Mouse (Mus musculus): ENCODE results near the gene Armc7. TPM values are rescaled to one million over a fixed set of nuclear protein-coding genes. Genes with fewer than 3 reads are reported as not detected.

The Armc7 gene
- polyA plus RNA-seq, 1 experiment from 2014 or later: 13.3 TPM

DNA sequence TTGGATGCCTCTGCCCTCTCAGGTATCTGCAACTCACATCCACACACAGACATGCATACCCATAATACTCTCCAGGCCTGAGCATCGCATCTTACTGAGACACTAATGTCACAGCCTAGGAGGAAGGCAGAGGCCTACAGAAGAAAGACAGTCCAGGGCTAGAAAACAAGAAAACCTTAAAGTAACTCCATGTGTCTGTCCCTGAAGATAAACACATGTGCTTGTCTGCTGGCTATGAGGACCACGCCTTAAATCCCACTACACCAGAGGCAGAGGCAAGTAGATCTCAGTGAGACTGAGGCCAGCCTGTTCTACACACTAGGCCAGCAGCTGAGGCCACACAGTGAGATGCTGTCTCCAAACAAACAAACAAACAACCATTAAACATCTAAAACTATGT lies 35.7 kb downstream of the Armc7 start:
- ChIA-PET CTCF (no interaction called here), POLR2A (no interaction called here)
- DNase-seq (ENCODE audit: low read depth, low spot score): no peak
- H3K27me3 ChIP-seq: no peaks in the 10 kb centered on the region
- no peak for ATAC-seq
- no peak for TF ChIP-seq CTCF (IDR thresholded peaks at IDR 0.05)
- in situ Hi-C loops (cut with MboI; ENCODE audit: low pct_unique_long_range_greater_than_20kb): no loop called here

DNA sequence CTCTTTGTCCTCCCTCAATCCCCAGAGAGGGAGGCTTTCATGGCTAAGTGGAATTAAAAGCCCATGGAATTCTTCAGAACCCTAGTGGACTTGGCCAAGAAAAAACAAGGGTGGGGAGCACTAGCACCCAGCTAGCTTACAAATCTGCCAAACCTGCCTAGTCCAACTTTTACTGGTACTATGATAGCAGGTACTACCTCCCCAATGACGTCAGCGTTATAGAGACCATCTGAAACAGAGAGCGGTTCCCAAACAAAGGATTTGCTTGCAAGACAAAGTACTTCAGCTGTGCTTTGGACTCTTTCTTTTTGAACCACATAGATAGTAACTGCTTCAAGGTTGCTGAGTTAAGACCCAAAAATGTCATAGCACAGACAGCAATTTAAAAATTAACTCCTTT lies 36.5 kb downstream of the Armc7 start:
- POLR2A ChIA-PET: no interaction called here
- no peak for TF ChIP-seq CTCF (IDR thresholded peaks at IDR 0.05)
- ATAC-seq: no peak
- DNase-seq (ENCODE audit: low read depth, low spot score): no peak
- CTCF ChIA-PET: no interaction called here
- no peaks in the 10 kb centered on the region for H3K27me3 ChIP-seq
- in situ Hi-C loops (cut with MboI; ENCODE audit: low pct_unique_long_range_greater_than_20kb): no loop called here

DNA sequence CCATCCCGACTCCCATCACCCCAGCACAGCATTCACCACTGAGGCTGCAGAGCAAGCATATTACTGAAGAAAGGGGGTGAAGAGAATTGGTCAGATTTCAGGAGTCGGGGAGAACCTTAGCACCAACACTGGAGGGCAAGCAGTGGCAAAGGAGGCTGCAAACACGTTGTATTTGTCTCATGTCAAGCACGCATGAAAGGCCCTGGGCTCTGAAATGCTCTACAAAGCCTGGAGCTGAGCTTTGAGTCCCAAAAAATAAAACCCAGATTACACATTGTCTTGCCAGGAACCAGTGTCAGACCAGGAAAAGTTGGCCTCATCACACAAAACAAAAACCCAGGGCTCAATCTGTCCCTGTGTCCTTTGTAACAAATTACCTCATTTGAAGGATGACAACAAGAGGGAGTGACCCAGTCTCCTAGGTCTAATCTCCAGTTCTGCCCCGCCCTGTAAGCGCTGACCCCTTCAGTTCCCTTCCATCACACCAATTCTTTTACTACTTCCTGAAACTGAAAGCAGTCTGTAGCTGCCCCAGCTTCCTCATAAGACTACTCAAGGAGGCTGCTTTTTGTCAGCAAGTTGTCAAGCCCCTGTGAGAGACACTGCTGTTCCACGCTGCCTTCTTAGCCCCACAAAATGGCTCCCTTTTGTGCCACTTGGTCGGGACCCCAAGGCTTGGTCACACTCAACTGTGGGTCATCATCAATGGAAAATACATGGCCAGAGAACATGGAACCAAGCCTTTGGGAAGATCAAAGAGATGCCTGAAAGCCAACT lies 37.1 kb downstream of the Armc7 start:
- no peaks in the 10 kb centered on the region for H3K27me3 ChIP-seq
- in situ Hi-C loops (cut with MboI; ENCODE audit: low pct_unique_long_range_greater_than_20kb): no loop called here
- DNase-seq (ENCODE audit: low read depth, low spot score): no peak
- POLR2A ChIA-PET: interaction anchor here (1.2 to 1.3 kb wide), 2 partner anchors 11 to 21 kb away, joined by 5 to 7 read pairs; partner anchors contain the start of gene Nt5c
- CTCF ChIA-PET: no interaction called here
- no peak for ATAC-seq
- no peak for TF ChIP-seq CTCF (IDR thresholded peaks at IDR 0.05)

DNA sequence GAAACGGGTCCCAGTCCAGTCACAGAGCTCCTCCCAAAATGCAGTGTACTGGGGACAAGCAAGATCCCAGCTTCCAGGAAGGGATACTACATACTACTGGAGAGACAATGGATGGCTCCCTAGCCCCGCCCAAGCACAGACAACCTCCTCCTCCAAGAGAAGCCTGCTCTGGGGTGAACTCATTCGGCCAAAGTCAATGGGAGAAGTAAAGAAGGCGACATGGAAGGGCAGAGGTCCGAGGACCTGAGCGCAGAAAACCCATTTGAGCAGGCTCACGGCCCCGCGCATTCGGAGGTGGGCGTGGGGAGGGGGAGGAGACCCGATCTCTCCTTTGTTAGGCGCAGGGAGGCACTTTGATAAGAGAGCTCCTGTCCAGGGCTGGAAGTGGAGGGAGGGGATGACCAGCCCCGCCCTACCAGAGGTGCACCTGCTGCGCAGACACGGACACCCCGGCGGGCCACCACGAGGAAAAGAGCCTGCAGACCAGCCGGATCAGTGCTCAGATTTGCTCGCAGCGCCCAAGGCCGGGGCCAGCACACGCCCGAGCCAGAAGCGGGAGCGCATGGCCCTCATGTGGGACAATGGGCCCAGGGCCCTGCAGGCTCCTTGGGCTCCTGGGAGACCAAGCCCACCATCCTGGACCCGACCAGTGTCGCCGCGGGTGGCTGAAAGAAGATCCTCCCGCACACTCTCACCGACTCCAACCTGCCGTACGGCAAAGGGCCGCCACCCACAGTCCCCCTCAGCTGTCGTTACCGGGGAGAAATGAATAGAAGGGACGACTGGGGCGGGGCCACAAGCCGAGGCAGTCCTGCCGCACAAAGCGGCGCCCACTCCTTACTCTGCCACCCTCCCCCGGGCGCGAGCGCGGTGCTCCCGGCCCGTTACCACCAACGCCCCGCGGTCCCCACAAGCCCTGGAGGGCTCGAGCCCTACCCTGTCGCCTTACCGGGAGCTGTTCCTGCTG lies 38.1 kb downstream of the Armc7 start:
- in situ Hi-C loops (cut with MboI; ENCODE audit: low pct_unique_long_range_greater_than_20kb): no loop called here
- DNase-seq (ENCODE audit: low read depth, low spot score) (no peak), ATAC-seq (peak; percentile 49)
- TF ChIP-seq CTCF (IDR thresholded peaks at IDR 0.05): no peak
- ChIA-PET CTCF (no interaction called here), POLR2A (interaction anchor here (0.8 to 1.7 kb wide), 7 partner anchors 12 to 53 kb away, joined by 3 to 8 read pairs (median 5); partner anchors contain the start of genes Nt5c and Sumo2)
- no peaks in the 10 kb centered on the region for H3K27me3 ChIP-seq

DNA sequence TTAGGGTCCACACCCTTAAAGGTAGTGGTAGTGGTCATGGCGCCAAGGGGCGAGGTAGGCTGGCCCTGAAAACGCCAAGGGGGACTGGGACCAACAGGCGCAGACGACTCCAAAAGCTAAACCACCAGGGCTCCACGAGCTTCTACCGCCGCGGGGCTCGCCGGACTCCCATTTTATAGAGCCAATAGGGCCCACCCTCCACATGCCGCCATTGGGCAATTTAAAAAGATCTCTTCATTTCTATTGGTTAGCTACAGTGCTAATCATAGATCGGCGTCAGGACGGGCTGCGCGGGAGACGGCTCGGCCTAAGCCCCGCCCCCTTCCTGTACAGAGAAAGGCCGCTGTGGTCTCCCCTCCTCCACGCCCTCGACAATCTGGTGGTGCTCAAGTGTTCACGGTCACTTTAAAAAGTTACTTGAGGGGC lies 38.8 kb downstream of the Armc7 start, which contains the start of gene Jpt1:
TSS of gene Jpt1 (minus strand) at position 150 of the 426 bp plus-strand sequence.
- ATAC-seq: peak; percentile 89
- DNase-seq (ENCODE audit: low read depth, low spot score): peak; percentile 88
- H3K27me3 ChIP-seq: no peaks in the 10 kb centered on the region
- in situ Hi-C loops (cut with MboI; ENCODE audit: low pct_unique_long_range_greater_than_20kb): no loop called here
- ChIA-PET CTCF (interaction anchor here (1.2 kb wide), 1 partner anchor 32 kb away, joined by 3 read pairs; no protein-coding TSS in a partner anchor), POLR2A (interaction anchor here (0.8 to 1.7 kb wide), 4 partner anchors 11 to 54 kb away, joined by 3 to 8 read pairs (median 5); partner anchors contain the start of gene Sumo2)
- no peak for TF ChIP-seq CTCF (IDR thresholded peaks at IDR 0.05)

DNA sequence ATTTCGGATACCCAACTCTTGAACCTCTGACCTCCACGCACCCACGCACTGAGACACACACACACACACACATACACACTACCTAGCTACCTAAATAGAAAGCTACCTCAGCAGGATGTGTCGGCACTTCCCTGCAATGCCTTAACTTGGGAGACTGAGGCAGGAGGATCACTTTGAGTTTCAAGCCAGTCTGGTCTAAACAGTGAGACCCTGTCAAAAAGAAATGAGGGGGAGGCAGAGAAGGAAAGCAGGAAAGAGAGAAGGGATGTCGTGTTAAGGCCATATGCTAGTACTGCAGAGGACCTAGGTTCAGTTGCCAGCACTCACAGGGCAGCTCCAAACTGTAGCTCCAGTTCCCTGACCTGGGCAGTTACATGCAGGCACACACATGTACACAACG lies 39.6 kb downstream of the Armc7 start:
- TF ChIP-seq CTCF (IDR thresholded peaks at IDR 0.05): no peak
- CTCF ChIA-PET: interaction anchor here (1.2 kb wide), 1 partner anchor 33 kb away, joined by 3 read pairs; no protein-coding TSS in a partner anchor
- POLR2A ChIA-PET: interaction anchor here (1.7 kb wide), 2 partner anchors 10 to 21 kb away, joined by 6 to 8 read pairs; partner anchors contain the start of gene Sumo2
- no peak for ATAC-seq
- DNase-seq (ENCODE audit: low read depth, low spot score): no peak
- H3K27me3 ChIP-seq: no peaks in the 10 kb centered on the region
- in situ Hi-C loops (cut with MboI; ENCODE audit: low pct_unique_long_range_greater_than_20kb): no loop called here

DNA sequence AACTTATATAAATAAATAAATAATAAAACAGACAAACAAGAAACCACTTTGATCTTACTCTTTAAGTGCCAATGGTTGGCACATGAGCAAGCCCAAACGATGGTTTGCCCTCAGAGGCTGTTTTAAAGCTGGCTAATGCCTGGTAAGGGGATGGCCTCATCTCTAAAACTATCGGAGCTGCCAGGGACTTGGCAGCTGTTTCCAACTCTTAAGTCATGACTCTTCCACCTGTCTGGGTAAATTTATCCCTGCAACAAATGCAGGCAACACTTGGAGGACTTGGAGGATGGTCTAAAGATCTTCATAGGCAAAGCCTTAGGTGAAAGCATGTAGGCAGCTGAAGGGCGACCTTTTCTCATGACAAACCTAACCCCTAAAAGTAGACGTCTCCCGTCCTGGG lies 41.5 kb downstream of the Armc7 start:
- no peak for ATAC-seq
- no peak for TF ChIP-seq CTCF (IDR thresholded peaks at IDR 0.05)
- POLR2A ChIA-PET: no interaction called here
- CTCF ChIA-PET: no interaction called here
- no peaks in the 10 kb centered on the region for H3K27me3 ChIP-seq
- DNase-seq (ENCODE audit: low read depth, low spot score): no peak
- in situ Hi-C loops (cut with MboI; ENCODE audit: low pct_unique_long_range_greater_than_20kb): no loop called here

DNA sequence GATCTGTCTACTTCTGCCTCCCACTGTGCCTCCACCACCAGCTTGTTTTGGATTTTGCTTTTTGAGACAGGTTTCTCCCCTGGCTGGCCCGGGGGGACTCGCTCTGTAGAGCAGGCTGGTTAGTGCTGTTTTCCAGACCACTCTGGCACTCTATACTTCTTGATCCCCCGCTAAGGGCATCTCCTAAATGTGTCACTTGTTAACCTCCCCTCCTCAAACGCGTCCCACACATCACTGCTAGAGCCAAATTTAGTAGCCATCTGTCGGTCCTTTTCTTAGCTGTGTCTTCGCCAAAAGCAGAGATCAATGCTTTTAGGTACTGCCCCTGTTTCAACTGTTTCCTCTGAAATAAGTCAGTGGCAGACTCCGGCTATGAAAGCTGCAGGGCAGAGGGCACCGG lies 43.2 kb downstream of the Armc7 start:
- ChIA-PET CTCF (no interaction called here), POLR2A (interaction anchor here (0.7 kb wide), 1 partner anchor 15 kb away, joined by 5 read pairs; no protein-coding TSS in a partner anchor)
- DNase-seq (ENCODE audit: low read depth, low spot score) (no peak), ATAC-seq (no peak)
- in situ Hi-C loops (cut with MboI; ENCODE audit: low pct_unique_long_range_greater_than_20kb): no loop called here
- TF ChIP-seq CTCF (IDR thresholded peaks at IDR 0.05): no peak
- no peaks in the 10 kb centered on the region for H3K27me3 ChIP-seq

DNA sequence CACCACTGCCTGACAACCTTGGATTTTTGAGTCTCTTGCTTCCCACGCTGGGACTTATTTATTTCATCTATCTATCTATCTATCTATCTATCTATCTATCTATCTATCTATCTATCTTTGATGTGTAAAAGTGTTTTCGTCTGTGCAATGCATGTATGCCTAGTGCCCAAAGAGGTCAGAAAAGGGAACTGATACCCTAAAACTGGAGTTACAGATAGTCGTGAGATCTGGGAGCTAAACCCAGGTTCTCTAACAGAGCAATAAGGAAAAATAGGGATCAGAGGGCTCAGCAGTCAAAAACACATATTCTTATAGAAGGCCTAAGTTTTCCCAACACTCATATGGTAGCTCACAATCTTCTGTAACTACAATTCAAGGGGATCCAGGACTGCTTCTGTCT lies 44.1 kb downstream of the Armc7 start:
- no peak for ATAC-seq
- in situ Hi-C loops (cut with MboI; ENCODE audit: low pct_unique_long_range_greater_than_20kb): no loop called here
- CTCF ChIA-PET: no interaction called here

DNA sequence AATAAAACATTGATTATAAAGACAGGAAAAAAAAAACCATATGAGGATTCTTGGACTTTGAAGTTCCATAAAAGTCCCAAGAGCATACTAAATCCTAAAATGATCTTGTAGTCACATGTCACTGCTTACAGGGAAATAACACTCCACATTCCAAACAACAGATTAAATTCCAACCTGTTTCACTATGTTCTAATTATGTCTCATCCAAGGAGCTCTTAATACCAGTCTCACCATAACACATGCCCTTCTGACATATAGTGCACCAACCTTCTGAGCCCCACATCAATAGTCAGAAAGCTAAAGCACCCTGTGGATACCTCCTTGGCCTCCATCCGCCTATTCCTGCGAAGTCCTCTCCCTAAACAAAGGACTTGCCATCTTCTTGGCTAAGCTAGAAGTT lies 44.8 kb downstream of the Armc7 start:
- ChIA-PET POLR2A (no interaction called here), CTCF (no interaction called here)
- ATAC-seq (no peak), DNase-seq (ENCODE audit: low read depth, low spot score) (no peak)
- no peak for TF ChIP-seq CTCF (IDR thresholded peaks at IDR 0.05)
- in situ Hi-C loops (cut with MboI; ENCODE audit: low pct_unique_long_range_greater_than_20kb): no loop called here
- no peaks in the 10 kb centered on the region for H3K27me3 ChIP-seq

More for the DNA sequence above, 44.1 kb downstream of the Armc7 start:
- no peaks in the 10 kb centered on the region for H3K27me3 ChIP-seq
- POLR2A ChIA-PET: interaction anchor here (0.7 kb wide), 1 partner anchor 16 kb away, joined by 5 read pairs; no protein-coding TSS in a partner anchor
- no peak for DNase-seq (ENCODE audit: low read depth, low spot score)
- no peak for TF ChIP-seq CTCF (IDR thresholded peaks at IDR 0.05)
